Mouse (Mus musculus): ENCODE data around the gene Slc39a11. TPM values are rescaled to one million over a fixed set of nuclear protein-coding genes. Genes with fewer than 3 reads are reported as not detected.

The Slc39a11 gene
- polyA plus RNA-seq, 3 experiments from 2014 or later = 12.6 to 17.3 (median 16.9) TPM

- no peak for ATAC-seq
Observed at GRCm38 (mm10) chr11:113631302-113631701, 18.6 kb downstream of the Slc39a11 start.

- no peak for ATAC-seq
Observed at GRCm38 (mm10) chr11:113630642-113631041, 19.2 kb downstream of the Slc39a11 start.

DNA sequence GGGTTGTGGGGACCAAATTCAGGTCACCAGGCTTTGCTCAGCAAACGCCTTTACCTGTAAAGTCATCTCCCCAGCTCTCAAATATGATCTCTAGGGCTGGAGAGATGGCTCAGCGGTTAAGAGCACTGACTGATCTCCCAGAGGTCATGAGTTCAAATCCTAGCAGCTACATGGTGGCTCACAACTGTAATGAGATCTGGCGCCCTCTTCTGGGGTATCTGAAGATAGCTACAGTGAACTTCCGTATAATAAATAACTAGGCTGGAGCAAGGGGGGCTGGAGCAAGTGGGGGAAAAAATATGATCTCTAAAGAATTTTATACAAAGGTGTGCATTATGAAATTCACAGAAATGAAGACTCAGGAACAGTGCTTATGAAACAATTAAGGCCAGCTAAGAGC is 22.1 kb downstream of the Slc39a11 start:
- ATAC-seq = no peak

DNA sequence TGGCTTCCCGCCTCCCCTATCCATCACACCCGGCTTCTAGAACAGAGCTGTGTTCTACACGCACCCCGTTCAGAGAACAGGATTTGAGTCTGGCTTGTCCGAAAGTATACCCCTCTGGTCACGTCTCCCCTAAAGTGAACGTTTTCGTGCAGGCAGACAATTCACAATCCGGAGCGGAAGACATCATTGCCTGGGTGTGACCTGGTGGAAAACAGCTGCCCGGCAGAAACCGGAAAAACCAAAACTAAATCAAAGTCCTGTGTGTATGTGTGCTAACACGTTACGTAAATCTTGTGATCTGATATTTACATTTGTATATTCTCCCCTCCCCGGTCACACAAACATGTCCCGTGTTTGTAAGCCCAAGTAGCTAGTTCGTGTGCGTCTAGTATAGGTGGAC is 24.4 kb downstream of the Slc39a11 start:
- ATAC-seq = no peak

DNA sequence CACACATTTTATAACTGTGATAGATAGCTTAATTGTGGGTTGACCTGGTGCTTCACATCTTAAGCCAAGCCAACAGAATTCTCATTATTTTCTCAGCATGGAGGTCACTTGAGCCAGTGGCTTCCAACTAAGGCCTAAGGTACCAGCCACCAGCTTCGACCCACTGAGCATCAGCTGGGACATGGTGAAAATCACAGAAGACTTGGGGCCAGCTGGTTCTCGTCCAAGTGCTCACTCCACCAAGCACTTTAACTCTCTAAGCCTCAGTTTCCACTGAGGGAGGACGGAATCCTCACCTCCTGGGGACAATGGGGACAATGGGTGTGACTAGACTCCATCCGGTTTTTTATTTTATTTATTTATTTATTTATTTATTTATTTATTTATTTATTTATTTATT is 27.9 kb downstream of the Slc39a11 start:
- no peak for ATAC-seq

- ATAC-seq = no peak
Observed at GRCm38 (mm10) chr11:113621001-113621400, 28.9 kb downstream of the Slc39a11 start.

GRCm38 (mm10) chr11:113619420-113620080 is 30.3 kb downstream of the Slc39a11 start:
- no peak for ATAC-seq

DNA sequence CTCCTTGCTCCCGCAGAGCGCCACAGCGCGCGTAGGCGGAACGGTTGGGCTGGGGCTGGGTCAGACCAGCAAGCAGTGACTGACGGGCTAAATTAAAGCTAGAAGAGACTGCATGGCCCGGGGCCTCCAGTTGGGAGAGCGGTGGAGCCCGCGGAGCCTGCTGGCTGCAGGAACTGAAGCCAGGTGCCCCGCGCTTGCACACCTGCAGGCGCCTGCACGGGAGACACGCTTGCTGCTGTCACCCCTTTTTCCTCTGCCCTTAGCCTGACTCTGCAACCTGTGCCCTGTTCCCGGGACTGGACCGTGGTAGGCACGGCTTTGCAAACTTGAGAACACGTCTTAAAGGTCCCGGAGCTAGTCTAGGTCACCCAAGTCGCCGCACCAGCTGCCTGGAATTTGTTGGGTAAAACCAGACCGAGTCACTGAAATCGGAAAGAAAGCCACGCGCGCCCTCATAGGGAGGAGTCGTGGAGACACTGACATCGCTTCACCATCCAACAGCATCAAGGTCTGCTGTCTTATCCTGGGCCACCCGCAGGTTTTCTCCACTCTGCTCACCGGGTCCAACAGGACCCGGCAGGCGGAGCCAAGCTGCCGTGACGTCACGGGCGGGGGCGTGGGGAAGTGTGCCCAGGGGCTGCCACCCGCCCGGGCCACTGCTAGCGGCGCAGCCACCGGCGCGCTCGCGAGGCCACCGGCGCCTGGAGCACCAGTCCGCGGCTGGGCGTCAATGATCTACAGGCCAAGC is 31.0 kb downstream of the Slc39a11 start, which contains the start of gene Sstr2:
Sstr2 (plus strand) TSS at position 671 of the 748 bp plus-strand sequence.
- peak; percentile 69 for ATAC-seq

GRCm38 (mm10) chr11:113618303-113618671 is 31.6 kb downstream of the Slc39a11 start:
- ATAC-seq = no peak

GRCm38 (mm10) chr11:113617132-113617911 is 32.6 kb downstream of the Slc39a11 start:
- peak; percentile 50 for ATAC-seq

DNA sequence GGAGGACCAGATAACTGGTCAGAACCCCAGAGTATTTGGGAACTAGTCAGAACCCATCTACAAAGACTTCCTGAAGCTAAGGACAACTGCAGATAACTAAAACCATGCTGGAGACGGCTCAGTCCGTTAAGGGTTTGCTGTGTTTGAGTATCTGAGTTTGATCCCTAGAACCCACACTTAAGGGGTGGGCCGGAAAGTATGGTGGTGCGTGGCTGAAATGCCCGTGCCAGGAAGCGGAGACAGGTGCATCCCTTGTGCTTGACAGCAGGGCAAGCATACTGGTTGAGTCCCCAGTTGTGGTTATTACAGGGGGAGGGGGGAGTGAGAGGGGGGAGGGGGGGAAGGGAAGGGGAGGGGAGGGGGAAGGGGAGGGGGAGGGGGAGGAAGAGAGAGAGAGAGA is 35.4 kb downstream of the Slc39a11 start:
- no peak for ATAC-seq

DNA sequence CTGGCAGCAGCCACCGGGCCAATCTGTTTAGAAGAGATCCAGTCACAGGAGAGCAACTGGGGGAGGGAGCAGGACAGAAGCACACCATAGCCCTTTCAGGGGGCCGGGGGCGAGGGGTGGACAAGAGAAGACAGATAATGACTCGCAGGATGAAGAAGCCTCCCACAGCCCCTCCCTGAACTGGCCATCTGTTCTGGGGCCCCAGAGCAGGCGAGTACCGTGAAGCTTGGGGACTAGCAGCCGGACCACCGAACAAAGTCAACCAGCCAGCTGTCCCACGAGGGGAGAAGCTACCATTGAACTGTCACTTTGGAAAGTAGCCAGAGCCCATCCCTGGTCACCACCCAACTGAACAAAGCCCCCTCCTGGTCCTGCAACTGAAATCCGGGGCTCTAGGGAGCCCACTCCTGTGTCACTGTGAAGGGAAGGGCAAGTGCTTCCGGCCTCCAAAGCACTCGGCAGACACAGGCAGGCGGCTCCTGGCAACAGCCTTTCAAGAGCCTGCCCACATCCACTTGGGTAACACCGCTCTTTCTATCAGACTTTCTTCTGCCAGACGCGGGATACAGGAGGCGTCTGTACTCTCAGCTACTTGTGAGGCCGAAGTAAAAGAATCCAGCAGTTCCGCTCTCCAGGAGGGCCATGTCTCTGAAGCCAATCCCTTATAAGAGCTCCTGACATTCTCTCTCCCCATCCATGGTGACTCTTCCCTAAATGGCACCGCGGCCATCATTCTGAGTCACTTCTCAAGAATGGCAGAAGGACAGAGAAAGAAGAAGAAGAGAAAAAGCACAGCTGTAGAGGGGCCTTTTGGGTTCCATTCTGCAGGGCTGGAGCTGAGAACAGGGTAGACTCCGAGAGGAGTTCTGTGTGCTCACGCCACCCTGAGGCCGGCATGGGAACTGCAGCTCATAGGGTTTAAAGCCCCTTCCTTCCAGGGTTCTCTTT is 37.9 kb downstream of the Slc39a11 start:
- peak; percentile 48 for ATAC-seq

DNA sequence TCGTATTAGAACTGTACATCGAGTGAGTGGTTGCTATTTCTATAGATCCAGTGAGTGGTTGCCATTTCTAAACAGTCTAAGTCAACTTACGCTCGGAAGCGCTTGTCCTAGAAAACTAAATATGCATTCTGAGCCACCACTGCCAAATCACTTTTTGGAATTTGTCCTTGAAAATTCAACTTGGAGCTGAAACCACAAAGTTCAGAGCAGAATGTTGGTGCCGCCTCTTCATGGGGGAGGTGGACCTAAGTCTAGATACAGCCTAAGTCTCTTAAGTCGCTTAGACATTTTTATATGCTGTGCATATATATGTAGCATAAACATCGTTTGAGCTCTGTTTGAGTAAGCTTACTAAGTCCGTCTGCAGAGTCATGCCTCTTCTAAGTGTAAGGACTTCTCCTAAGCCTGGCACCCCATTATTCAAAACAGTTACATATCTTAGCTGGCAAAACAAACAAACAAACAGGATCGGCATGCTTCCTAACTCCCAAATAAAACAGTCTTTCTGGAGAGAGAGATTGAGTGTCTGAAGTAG is 38.7 kb downstream of the Slc39a11 start:
- no peak for ATAC-seq

DNA sequence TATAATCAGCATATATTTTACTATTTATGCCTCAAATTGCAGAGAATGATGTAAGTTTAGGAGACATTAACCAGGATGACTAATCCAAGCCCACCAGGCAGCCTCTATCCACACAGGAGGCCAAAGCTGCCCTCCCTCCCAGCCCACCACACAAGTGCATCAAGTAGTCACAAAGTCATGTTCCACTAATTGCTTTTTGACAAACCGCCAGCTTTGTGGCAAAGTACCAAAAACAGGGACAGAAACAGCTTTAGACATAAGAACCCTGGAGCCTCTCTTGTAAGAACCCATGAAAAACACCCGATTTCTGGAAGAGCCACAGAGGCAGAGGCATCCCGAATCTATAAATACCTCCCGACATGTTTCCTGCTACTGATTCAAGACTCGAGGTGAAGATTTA is 39.6 kb downstream of the Slc39a11 start:
- no peak for ATAC-seq

GRCm38 (mm10) chr11:113609581-113609980 is 40.3 kb downstream of the Slc39a11 start:
- ATAC-seq = no peak

- no peak for ATAC-seq
Observed at GRCm38 (mm10) chr11:113607556-113607955, 42.3 kb downstream of the Slc39a11 start.

- ATAC-seq = no peak
Observed at GRCm38 (mm10) chr11:113601616-113602343, 48.1 kb downstream of the Slc39a11 start.

GRCm38 (mm10) chr11:113600526-113601245 is 49.2 kb downstream of the Slc39a11 start:
- no peak for ATAC-seq

- ATAC-seq = no peak
Observed at GRCm38 (mm10) chr11:113597632-113598031, 52.2 kb downstream of the Slc39a11 start.

DNA sequence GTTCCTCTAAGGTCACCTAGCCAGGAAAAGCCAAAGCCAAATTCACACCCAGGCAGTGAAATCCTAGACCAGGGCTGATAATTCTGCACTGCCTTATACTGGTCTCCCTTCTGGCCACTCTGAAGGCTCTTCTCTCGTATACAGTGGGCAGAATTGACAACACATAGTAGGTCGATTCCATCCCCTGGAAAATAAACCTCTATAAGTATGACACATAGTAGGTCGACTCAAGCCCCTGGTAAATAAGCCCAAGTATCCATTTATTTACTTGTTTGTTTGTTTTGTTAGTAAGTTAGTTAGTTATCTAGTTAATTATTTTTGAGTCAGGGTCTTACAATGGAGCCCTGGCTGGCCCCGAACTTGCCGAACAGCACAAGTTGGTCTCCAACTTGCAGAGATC is 54.7 kb downstream of the Slc39a11 start:
- no peak for ATAC-seq

- no peak for ATAC-seq
Observed at GRCm38 (mm10) chr11:113588936-113589335, 60.9 kb downstream of the Slc39a11 start.

Measured in inflammation-experienced regulatory T-cells, adult 6 months (primary cell).